Mouse (Mus musculus): ENCODE measurements at regions not wholly inside any gene's neighbourhood (a gene's known extent, or its start where the extent isn't known, plus 50 kb on each side); places are given as distances from the start of the nearest gene placed in this dataset.

- no peaks in the 10 kb centered on the region for H3K36me3 ChIP-seq (ENCODE audit: control insufficient read depth, insufficient read depth)
- TF ChIP-seq CEBPB (IDR thresholded peaks at IDR 0.05; ENCODE audit: low read depth) (no peak), CTCF (IDR thresholded peaks at IDR 0.05; ENCODE audit: control insufficient read depth, insufficient read depth, insufficient read length) (no peak), USF1 (IDR thresholded peaks at IDR 0.05; ENCODE audit: low read depth) (no peak), FOSL1 (IDR thresholded peaks at IDR 0.05; ENCODE audit: insufficient read depth, low read length, poor library complexity, severe bottlenecking) (no peak), MYOD1 (IDR thresholded peaks at IDR 0.05; ENCODE audit: control insufficient read depth, insufficient read length, low read depth) (no peak), MYOG (IDR thresholded peaks at IDR 0.05; ENCODE audit: control insufficient read depth, extremely low read depth, insufficient read length) (no peak), MAX (IDR thresholded peaks at IDR 0.05) (no peak)
- no peak overlapping the region for H3K4me3 ChIP-seq (ENCODE audit: insufficient read depth, poor library complexity, severe bottlenecking)
- no peaks in the 10 kb centered on the region for H3K79me2 ChIP-seq (ENCODE audit: control insufficient read depth, insufficient read depth)
- no peaks in the 10 kb centered on the region for H3K79me3 ChIP-seq (ENCODE audit: low read depth)
- no peak overlapping the region for H3ac ChIP-seq (ENCODE audit: control insufficient read depth, insufficient read length, low read depth)
- H3K27me3 ChIP-seq (ENCODE audit: control insufficient read depth, insufficient read depth, insufficient read length) = no peaks in the 10 kb centered on the region
These were observed 88.2 kb upstream of the Wnt4 start for GRCm38 (mm10) chr4:137189058-137189457.

- no peak overlapping the region for H3ac ChIP-seq (ENCODE audit: control insufficient read depth, insufficient read length, low read depth)
- H3K79me3 ChIP-seq (ENCODE audit: low read depth) = no peaks in the 10 kb centered on the region
- no peaks in the 10 kb centered on the region for H3K36me3 ChIP-seq (ENCODE audit: control insufficient read depth, insufficient read depth)
- H3K4me3 ChIP-seq (ENCODE audit: insufficient read depth, poor library complexity, severe bottlenecking) = no peak overlapping the region
- H3K27me3 ChIP-seq (ENCODE audit: control insufficient read depth, insufficient read depth, insufficient read length) = no peaks in the 10 kb centered on the region
- H3K79me2 ChIP-seq (ENCODE audit: control insufficient read depth, insufficient read depth) = no peaks in the 10 kb centered on the region
- no peak for TF ChIP-seq FOSL1 (IDR thresholded peaks at IDR 0.05; ENCODE audit: insufficient read depth, low read length, poor library complexity, severe bottlenecking)
- TF ChIP-seq MYOD1 (IDR thresholded peaks at IDR 0.05; ENCODE audit: control insufficient read depth, insufficient read length, low read depth) = no peak
- TF ChIP-seq MYOG (IDR thresholded peaks at IDR 0.05; ENCODE audit: control insufficient read depth, extremely low read depth, insufficient read length) = no peak
- no peak for TF ChIP-seq USF1 (IDR thresholded peaks at IDR 0.05; ENCODE audit: low read depth)
- no peak for TF ChIP-seq CTCF (IDR thresholded peaks at IDR 0.05; ENCODE audit: control insufficient read depth, insufficient read depth, insufficient read length)
- TF ChIP-seq MAX (IDR thresholded peaks at IDR 0.05) = no peak
- TF ChIP-seq CEBPB (IDR thresholded peaks at IDR 0.05; ENCODE audit: low read depth) = no peak
These were observed 89.7 kb upstream of the Wnt4 start for GRCm38 (mm10) chr4:137187592-137187991.

DNA sequence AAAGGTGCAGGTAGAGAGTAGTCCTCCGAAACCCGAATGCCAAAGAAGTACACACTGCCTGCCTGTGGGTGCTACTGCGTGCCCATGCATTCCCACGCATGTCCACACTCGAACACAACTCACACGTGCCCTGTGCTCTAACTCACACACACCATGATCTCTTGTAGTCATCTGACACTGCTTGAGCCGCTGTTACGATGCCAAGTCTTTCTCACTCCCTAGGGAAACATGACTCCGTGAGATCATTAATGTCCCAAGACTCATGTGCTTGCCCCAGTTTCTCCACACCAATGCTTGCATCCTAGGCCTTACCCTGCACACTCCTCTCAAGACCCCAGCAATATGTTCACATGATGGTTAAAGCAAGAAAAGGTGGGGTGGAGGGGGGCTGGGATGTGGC lies 90.2 kb upstream of the Wnt4 start:
- Histone ChIP-seq H3K79me2 (ENCODE audit: control insufficient read depth, insufficient read depth) (no peaks in the 10 kb centered on the region), H3ac (ENCODE audit: control insufficient read depth, insufficient read length, low read depth) (no peak overlapping the region), H3K27me3 (ENCODE audit: control insufficient read depth, insufficient read depth, insufficient read length) (no peaks in the 10 kb centered on the region), H3K36me3 (ENCODE audit: control insufficient read depth, insufficient read depth) (no peaks in the 10 kb centered on the region), H3K79me3 (ENCODE audit: low read depth) (no peaks in the 10 kb centered on the region), H3K4me3 (ENCODE audit: insufficient read depth, poor library complexity, severe bottlenecking) (no peak overlapping the region)
- no peak for TF ChIP-seq MYOG (IDR thresholded peaks at IDR 0.05; ENCODE audit: control insufficient read depth, extremely low read depth, insufficient read length)
- no peak for TF ChIP-seq FOSL1 (IDR thresholded peaks at IDR 0.05; ENCODE audit: insufficient read depth, low read length, poor library complexity, severe bottlenecking)
- TF ChIP-seq USF1 (IDR thresholded peaks at IDR 0.05; ENCODE audit: low read depth) = no peak
- TF ChIP-seq MAX (IDR thresholded peaks at IDR 0.05) = no peak
- TF ChIP-seq CTCF (IDR thresholded peaks at IDR 0.05; ENCODE audit: control insufficient read depth, insufficient read depth, insufficient read length) = no peak
- no peak for TF ChIP-seq MYOD1 (IDR thresholded peaks at IDR 0.05; ENCODE audit: control insufficient read depth, insufficient read length, low read depth)
- TF ChIP-seq CEBPB (IDR thresholded peaks at IDR 0.05; ENCODE audit: low read depth) = no peak

DNA sequence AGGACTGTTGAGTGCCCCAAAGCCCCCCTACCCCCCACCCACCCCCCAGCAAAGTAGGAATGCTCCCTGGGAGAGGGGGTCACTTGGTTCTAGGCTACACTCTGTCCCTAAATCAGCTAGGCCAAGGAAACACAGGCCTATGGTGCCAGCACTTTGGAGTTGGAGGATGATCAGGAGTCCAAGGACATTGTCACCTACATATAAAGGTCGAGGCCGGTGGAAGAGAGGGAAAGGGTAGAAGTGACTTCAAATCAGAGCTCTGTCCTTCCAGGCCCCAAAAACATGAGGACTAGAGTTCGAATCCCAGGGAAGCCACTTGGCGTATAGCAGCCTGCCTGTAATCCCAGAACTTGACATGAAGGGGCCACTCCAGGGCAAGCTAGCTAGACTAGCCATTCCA lies 92.3 kb upstream of the Wnt4 start:
- Histone ChIP-seq H3ac (ENCODE audit: control insufficient read depth, insufficient read length, low read depth) (no peak overlapping the region), H3K79me2 (ENCODE audit: control insufficient read depth, insufficient read depth) (no peaks in the 10 kb centered on the region), H3K27me3 (ENCODE audit: control insufficient read depth, insufficient read depth, insufficient read length) (no peaks in the 10 kb centered on the region), H3K36me3 (ENCODE audit: control insufficient read depth, insufficient read depth) (no peaks in the 10 kb centered on the region), H3K4me3 (ENCODE audit: insufficient read depth, poor library complexity, severe bottlenecking) (no peak overlapping the region), H3K79me3 (ENCODE audit: low read depth) (no peaks in the 10 kb centered on the region)
- TF ChIP-seq FOSL1 (IDR thresholded peaks at IDR 0.05; ENCODE audit: insufficient read depth, low read length, poor library complexity, severe bottlenecking) = no peak
- no peak for TF ChIP-seq MYOG (IDR thresholded peaks at IDR 0.05; ENCODE audit: control insufficient read depth, extremely low read depth, insufficient read length)
- TF ChIP-seq CEBPB (IDR thresholded peaks at IDR 0.05; ENCODE audit: low read depth) = no peak
- TF ChIP-seq USF1 (IDR thresholded peaks at IDR 0.05; ENCODE audit: low read depth) = no peak
- no peak for TF ChIP-seq MAX (IDR thresholded peaks at IDR 0.05)
- no peak for TF ChIP-seq MYOD1 (IDR thresholded peaks at IDR 0.05; ENCODE audit: control insufficient read depth, insufficient read length, low read depth)
- TF ChIP-seq CTCF (IDR thresholded peaks at IDR 0.05; ENCODE audit: control insufficient read depth, insufficient read depth, insufficient read length) = no peak

GRCm38 (mm10) chr4:137183181-137183850 lies 94.0 kb upstream of the Wnt4 start:
- Histone ChIP-seq H3K79me2 (ENCODE audit: control insufficient read depth, insufficient read depth) (no peaks in the 10 kb centered on the region), H3ac (ENCODE audit: control insufficient read depth, insufficient read length, low read depth) (no peak overlapping the region), H3K4me3 (ENCODE audit: insufficient read depth, poor library complexity, severe bottlenecking) (no peak overlapping the region), H3K36me3 (ENCODE audit: control insufficient read depth, insufficient read depth) (no peaks in the 10 kb centered on the region), H3K27me3 (ENCODE audit: control insufficient read depth, insufficient read depth, insufficient read length) (no peaks in the 10 kb centered on the region), H3K79me3 (ENCODE audit: low read depth) (no peaks in the 10 kb centered on the region)
- TF ChIP-seq CEBPB (IDR thresholded peaks at IDR 0.05; ENCODE audit: low read depth) (no peak), FOSL1 (IDR thresholded peaks at IDR 0.05; ENCODE audit: insufficient read depth, low read length, poor library complexity, severe bottlenecking) (no peak), MYOG (IDR thresholded peaks at IDR 0.05; ENCODE audit: control insufficient read depth, extremely low read depth, insufficient read length) (no peak), MYOD1 (IDR thresholded peaks at IDR 0.05; ENCODE audit: control insufficient read depth, insufficient read length, low read depth) (no peak), USF1 (IDR thresholded peaks at IDR 0.05; ENCODE audit: low read depth) (no peak), CTCF (IDR thresholded peaks at IDR 0.05; ENCODE audit: control insufficient read depth, insufficient read depth, insufficient read length) (no peak), MAX (IDR thresholded peaks at IDR 0.05) (no peak)
